Mouse (Mus musculus): Measurements from ENCODE around the gene Cox5a. TPM values are rescaled to one million over a fixed set of nuclear protein-coding genes. Genes with fewer than 3 reads are reported as not detected.

The Cox5a gene
- total RNA-seq, 2 experiments from 2014 or later, result 2,186 to 2,217 TPM

DNA sequence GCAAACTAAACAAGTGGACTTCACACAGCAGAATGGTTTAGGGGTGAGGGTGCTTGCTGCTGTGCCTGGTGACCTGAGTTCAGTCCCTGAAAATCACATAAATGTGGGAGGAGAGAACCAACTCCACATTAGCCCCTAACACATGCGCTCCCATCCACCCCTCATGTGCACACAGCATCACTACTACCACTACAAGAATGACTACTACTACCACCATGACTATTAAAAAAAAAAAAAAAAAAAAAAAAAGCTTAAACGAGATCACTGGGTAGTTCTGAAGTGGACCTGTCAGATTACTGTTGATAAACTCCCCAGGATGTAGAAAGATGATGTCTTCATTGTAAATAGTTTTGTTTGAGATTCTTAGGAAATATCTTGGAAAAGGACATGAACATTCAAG, 38.5 kb downstream of the Cox5a start:
- intact Hi-C loops (cut with DNase I), result no loop called here
- no peak for DNase-seq

DNA sequence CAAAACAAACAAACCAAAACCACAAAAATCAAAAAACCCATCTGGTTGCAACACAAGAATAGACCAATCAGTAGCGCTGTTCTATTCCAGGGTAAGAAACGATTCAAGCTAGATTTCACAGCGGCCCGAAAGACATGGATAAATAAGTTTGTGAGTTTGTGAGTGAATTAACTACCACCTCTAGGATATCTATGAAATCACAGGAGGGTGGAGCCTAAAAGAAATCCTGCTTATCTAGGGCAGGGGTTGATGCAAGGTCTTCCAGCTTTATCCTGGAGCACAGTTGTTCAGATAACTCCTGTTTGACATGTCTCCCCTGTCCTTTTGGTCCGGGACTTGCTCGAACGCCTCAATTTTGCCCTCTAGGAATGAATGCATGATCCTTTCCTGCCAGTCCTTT, 39.2 kb downstream of the Cox5a start:
- no peak for DNase-seq
- intact Hi-C loops (cut with DNase I), result loop anchor here (2.0 kb wide), 1 partner anchor 29 kb away; the partner anchor contains the start of gene Ulk3

DNA sequence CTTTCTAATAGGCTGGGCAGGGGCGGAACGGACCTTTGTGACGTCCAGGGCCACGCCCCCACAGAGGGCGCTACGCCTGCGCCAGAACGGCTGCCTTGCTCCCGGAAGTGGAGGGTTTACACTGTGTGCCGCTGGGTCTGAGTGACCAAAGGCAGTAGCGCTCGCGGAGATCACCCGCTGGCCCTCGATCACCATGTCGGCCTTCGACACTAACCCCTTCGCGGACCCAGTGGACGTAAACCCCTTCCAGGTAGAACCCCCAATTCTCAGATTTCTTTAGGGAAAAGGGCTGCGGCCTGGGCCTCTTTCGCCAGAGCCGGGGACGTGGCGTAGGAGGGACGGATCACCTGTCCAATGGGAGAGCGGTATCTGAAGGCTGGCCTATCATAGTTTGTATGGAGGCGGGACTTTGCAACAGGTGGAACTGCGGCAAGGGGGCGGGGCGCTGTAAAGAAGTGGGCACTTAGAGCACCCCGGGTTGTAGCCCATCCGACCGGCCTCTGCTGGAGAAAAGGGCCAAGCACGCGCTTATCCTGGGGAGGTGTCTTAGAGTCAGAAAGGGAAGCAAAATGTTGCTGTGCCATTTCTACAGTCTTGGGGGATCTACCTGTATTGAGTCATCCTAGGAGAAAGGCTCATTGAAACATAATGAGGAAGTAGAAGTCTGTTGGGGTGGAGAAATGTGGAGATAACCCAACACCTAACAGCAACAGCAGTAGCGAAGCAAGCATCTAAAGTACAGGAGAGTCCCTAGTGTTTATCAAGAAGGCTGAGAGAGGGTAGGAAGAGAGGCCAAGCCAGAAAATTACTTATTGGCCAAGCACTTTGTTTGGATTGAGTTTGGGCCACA, 40.0 kb downstream of the Cox5a start, which contains the start of gene Scamp2:
Gene Scamp2 (plus strand): TSS at position 83 of the 850 bp plus-strand sequence.
- DNase-seq, result peak; percentile 96 to 97
- intact Hi-C loops (cut with DNase I), result loop anchor here (2.0 kb wide), 1 partner anchor 28 kb away; the partner anchor contains the start of gene Ulk3

DNA sequence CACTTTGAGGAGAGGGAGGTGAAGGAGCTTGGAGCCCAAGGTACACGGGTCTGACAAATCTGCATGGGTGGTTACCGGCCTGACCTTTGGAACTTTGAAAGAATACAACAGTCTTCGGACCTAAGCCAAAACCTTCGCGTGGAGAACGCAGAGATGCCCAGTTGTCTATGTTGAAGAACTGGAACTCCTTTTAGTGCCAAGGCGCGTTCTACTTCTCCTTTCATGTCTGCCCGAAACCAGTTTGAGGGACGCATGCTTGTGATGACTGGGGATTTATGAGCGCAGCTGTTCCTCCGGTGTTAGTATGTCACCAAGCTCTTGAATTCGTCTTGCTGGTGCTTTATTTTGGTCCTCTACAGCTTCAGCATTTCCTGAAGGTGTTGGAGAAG, 40.6 kb downstream of the Cox5a start:
- intact Hi-C loops (cut with DNase I), result loop anchor here (2.0 kb wide), 1 partner anchor 27 kb away; the partner anchor contains the start of gene Ulk3
- no peak for DNase-seq

DNA sequence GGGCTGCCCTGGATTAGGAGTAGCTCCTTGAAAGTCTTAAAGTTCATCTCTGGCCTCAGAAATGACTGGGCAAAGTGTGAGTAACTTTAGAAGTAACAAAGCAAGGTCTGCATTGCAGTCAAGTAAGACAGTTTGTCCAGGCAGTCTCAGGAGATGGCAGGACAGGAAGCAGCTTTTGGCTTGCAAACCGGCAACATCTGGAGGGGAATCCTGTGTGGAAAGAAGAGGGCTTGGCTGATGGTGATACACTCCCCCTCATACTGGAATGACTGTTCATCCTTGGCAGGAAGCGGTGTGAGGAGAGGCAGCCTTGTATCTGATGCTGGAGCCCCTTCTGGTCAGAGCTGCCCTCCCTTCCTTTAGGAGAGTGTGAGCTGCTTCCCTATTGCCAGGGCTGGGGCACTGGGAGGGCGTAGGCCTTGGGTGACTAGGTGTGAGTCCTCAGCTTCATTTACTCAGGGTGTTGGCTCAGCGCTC, 41.9 kb downstream of the Cox5a start:
- intact Hi-C loops (cut with DNase I), result no loop called here
- DNase-seq, result peak; percentile 80 to 83

DNA sequence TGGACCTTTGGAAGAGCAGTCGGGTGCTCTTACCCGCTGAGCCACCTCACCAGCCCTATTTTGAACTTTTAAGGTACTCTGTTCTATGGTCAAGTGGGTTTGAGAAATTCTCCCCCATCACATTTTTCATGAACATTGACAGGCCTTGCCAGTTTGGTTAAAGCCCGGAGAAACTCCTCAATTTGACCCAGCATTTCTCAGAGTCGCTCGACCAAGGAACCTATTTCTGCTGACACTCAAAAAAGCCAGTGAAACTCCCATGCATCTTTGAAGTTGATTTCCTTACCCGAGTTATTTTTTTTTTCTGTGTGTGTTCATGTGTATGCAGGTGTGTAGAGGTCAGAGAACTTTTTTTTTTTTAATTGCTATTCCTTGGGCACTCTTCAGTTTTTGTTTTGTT, 43.5 kb downstream of the Cox5a start:
- intact Hi-C loops (cut with DNase I), result no loop called here
- DNase-seq, result no peak

DNA sequence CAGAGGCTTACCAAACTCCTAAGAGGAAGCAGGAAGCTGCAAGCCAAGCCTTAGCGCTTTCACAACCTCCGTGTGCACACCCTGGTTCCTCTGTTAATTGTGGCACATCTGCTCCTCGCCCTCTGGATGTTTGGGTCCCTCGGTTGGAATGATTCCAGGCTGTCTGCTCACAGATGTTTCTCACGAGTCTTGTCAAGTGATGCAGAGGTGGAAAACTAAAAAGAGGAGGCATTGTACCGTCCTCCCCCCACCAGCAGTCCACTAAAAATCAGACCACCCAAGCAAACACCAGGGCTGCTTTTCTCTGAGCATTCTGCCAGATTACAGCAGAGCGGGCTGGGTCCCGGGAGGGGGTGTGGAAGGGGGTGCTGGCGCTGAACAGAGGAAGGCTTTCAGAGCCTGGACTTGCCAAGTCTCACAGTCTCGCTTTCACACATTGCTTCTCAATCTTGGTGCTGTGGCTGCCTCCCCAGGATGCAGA, 44.7 kb downstream of the Cox5a start:
- intact Hi-C loops (cut with DNase I), result no loop called here
- peak; percentile 59 to 67 for DNase-seq

DNA sequence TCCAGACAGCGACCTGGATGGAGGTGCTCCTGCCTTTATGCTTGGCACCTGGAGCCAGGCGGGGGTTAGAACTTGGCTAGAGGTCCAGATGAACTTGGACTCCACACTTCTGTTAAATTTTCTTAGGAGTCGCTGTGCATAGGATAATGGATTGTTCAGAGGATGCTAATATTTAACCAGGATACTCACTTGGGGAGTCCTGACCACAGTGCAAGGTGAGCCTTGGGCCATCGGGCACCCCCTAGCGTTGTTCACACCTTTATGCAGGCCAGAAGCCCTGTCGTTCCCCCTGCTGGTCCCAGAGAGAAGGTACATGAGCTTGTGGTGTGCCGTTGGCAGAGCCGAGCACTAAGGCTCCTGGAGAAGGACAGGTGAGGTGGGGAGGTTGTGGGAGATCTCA, 45.8 kb downstream of the Cox5a start:
- intact Hi-C loops (cut with DNase I), result no loop called here
- no peak for DNase-seq

DNA sequence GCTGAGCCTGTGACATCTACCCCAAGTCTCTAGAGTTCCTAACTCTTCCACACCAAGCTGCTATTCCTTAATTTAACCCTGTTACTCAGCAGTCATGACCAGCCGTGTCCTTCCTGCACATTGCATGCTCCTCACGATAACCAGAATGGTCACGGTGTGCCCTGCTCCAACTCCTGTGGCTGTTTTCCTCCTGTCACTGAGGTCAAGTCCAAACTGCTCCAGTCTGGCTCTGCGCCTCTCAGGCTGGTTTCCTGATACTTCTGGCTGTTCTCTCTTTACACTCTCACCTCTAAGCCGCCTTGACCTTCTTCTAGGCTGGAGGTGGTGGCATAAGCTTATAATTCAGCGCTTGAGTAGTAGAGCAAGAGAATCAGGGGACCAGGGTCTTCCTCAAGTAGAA, 47.4 kb downstream of the Cox5a start:
- intact Hi-C loops (cut with DNase I), result no loop called here
- DNase-seq, result no peak

DNA sequence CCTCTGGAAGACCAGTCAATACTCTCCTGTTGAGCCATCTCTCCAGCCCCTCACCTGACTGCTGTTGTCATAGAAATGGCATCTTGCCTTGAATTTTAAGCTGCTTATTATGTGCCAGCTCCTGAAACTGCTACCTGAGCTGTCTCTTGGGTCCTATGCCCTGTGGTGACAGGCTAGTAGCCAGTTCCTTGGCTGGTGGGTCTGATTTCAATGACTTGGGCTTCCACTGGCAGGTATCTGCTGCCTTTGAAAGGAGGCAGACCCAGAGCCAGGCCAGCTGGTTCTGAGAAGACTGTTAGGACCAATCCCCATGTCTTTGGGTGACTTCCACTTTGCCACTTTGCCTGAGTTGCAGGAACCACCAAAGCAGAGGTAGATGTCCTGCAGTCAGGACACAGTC, 53.3 kb downstream of the Cox5a start:
- intact Hi-C loops (cut with DNase I), result no loop called here

DNA sequence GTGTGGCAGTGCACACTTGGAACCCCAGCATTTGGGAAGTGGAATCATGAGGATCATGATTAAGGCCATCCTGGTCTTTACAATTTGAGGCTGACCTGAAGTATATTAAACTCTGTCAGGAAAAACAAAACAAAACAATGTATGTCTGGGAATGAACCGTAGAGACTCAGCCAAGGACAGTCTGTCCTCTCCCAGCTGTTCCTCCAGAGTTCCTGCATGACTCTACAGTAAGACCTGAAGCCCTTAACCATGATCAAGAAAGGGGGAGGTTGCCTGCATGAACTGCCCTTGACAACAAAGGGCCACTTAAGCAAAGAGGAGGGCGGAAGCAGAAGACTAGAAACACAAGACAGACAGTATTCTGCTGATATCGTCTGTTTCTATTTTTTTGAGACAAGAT, 54.5 kb downstream of the Cox5a start:
- intact Hi-C loops (cut with DNase I), result no loop called here
- DNase-seq, result no peak

More for the DNA sequence above, 53.3 kb downstream of the Cox5a start:
- DNase-seq, result no peak

DNA sequence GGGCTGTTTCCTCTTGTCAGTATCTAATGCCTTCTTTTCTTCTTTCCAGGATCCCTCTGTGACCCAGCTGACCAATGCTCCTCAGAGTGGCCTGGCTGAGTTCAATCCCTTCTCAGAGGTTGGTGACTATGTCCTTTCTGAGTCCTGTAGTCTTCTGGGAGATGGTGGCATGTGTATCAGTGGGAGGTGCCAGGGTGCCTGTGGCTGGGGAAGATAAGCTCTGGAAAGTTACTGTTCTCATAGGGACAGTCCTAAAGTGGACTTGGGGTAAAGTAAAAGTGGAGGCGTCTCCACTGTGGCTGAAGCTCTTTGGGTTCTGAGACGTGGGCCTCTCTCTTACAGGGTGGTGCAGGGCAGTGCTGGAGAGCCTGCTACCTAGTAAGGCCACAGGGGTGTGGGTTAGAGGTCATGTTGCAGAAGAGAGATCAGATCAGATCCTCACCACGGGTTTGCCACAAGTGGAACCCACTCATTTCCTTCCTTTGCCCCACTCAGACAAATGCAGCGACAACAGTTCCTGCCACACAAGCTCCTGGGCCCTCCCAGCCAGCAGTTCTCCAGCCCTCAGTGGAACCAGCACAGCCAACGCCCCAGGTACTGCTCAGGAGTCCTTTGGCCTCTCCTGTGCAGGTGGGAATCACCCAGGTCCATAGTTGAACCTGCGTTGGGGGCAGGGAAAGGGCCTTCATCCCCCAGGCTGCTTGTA, 56.2 kb downstream of the Cox5a start:
- no peak for DNase-seq
- intact Hi-C loops (cut with DNase I), result no loop called here

Other genes starting within 250 kb of the Cox5a start
- 1 to 10 TPM; 5.7 to 9.5 TPM for gene Ppcdc, start 81.2 kb upstream of the Cox5a start, total RNA-seq (2021)
- 1 to 10 TPM; 9.5 to 9.6 TPM for gene Scamp5, start 53.2 kb upstream of the Cox5a start, total RNA-seq (2021)
- gene Rpp25, start 17.2 kb upstream of the Cox5a start, total RNA-seq (2021), result 1 to 10 TPM; 3.4 to 5.7 TPM
- gene Fam219b, start 16.3 kb downstream of the Cox5a start, total RNA-seq (2021), result 1 to 10 TPM; 8.0 to 9.1 TPM
- gene Mpi, start 31.5 kb downstream of the Cox5a start, total RNA-seq (2021), result 100 to 1,000 TPM; 129 to 131 TPM
- 10 to 100 TPM; 34.3 to 35.4 TPM for gene Scamp2, start 39.7 kb downstream of the Cox5a start, total RNA-seq (2021)
- gene Ulk3, start 68.2 kb downstream of the Cox5a start, total RNA-seq (2021), result 10 to 100 TPM in 1 of 2 experiments, 1 to 10 TPM in 1; 8.3 to 10.1 TPM
- gene Cplx3, start 85.0 kb downstream of the Cox5a start, total RNA-seq (2021), result not detected
- not detected for gene Lman1l, start 99.5 kb downstream of the Cox5a start, total RNA-seq (2021)
- 10 to 100 TPM; 35.9 to 44.5 TPM for gene Csk, start 132.4 kb downstream of the Cox5a start, total RNA-seq (2021)
- gene Cyp1a2, start 162.4 kb downstream of the Cox5a start, total RNA-seq (2021), result not detected
- gene Cyp1a1, start 166.7 kb downstream of the Cox5a start, total RNA-seq (2021), result not detected
- 10 to 100 TPM in 1 of 2 experiments, 1 to 10 TPM in 1; 8.2 to 10.3 TPM for gene Edc3, start 187.3 kb downstream of the Cox5a start, total RNA-seq (2021)
- 10 to 100 TPM; 35.2 to 37.9 TPM for gene Clk3, start 244.6 kb downstream of the Cox5a start, total RNA-seq (2021)